Mouse (Mus musculus): ENCODE measurements around the gene Nutf2. TPM values are rescaled to one million over a fixed set of nuclear protein-coding genes. Genes with fewer than 3 reads are reported as not detected.
A peak's percentile ranks its signal among the peaks of the same experiment; 100 is the strongest.

Gene Nutf2
- polyA plus RNA-seq, 1 experiment from 2014 or later: 223 TPM

- Histone ChIP-seq H3K27ac (replicated peaks; ENCODE audit: low read depth, low read length) (no peak overlapping the region), H3K9ac (ENCODE audit: low read depth, low read length) (peak overlapping the region; percentile 27; the same call in 1 of the 2 replicates), H3K4me1 (ENCODE audit: control insufficient read depth, insufficient read depth, low read length) (peaks cover 7% of the 10 kb centered on the region; the same call in 1 of the 2 replicates), H3K4me2 (ENCODE audit: low read depth, low read length) (peak overlapping the region; percentile 46), H3K9me3 (ENCODE audit: control insufficient read depth, low read length) (no peaks in the 10 kb centered on the region), H3K27me3 (replicated peaks; ENCODE audit: control insufficient read depth, insufficient read depth, low read length) (no peaks in the 10 kb centered on the region), H3K36me3 (ENCODE audit: control insufficient read depth, insufficient read depth, low read length) (peaks cover 41% of the 10 kb centered on the region), H3K4me3 (ENCODE audit: low read depth, low read length) (peak overlapping the region; percentile 15; the same call in 1 of the 2 replicates)
- DNase-seq (ENCODE audit: low spot score) (no peak), ATAC-seq (ENCODE audit: low read depth) (no peak)
- WGBS: 75% methylated on average over 7 of the region's 7 CpGs
These were observed 9.8 kb upstream of the Nutf2 start for GRCm38 (mm10) chr8:105850611-105851010.

GRCm38 (mm10) chr8:105851651-105852143, 8.7 kb upstream of the Nutf2 start:
- no peaks in the 10 kb centered on the region for H3K9me3 ChIP-seq (ENCODE audit: control insufficient read depth, low read length)
- ATAC-seq (ENCODE audit: low read depth): peak; percentile 88
- peak overlapping the region; percentile 49 for H3K27ac ChIP-seq (replicated peaks; ENCODE audit: low read depth, low read length)
- no peaks in the 10 kb centered on the region for H3K27me3 ChIP-seq (replicated peaks; ENCODE audit: control insufficient read depth, insufficient read depth, low read length)
- peak overlapping the region; percentile 76 for H3K9ac ChIP-seq (ENCODE audit: low read depth, low read length)
- H3K4me3 ChIP-seq (ENCODE audit: low read depth, low read length): peak overlapping the region; percentile 55
- peak; percentile 98 for DNase-seq (ENCODE audit: low spot score)
- peak overlapping the region; percentile 77 for H3K4me2 ChIP-seq (ENCODE audit: low read depth, low read length)
- peaks cover 13% of the 10 kb centered on the region for H3K4me1 ChIP-seq (ENCODE audit: control insufficient read depth, insufficient read depth, low read length)
- H3K36me3 ChIP-seq (ENCODE audit: control insufficient read depth, insufficient read depth, low read length): peaks cover 30% of the 10 kb centered on the region
- under 1% methylated on average over 34 of the region's 34 CpGs for WGBS

DNA sequence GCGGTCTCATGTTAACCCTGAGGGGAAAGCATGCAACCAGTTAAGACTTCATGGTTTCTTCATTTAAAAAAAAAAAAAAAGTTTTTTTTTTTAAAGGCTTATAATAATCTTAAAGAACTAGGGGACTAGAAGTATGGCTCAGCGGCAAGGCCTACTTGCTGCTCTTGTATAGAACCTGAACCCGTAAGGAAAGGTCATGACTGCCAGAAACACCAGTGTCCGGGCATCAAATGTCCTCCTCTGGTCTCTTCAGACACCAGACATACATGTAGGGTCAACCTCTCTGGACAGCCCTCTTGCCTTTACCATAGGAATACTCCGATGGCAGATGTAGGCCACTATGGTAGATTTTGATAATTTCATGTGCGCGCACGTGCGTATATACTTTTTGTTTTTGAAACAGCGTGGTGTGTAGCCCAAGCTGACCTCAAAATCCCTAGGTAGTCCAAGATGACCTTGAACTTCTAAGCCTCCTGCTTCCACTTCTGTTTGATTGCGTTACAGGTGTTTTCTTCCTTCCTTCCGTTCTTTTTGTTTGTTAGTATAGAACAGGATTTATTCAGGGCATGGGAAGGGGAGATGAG, 8.1 kb upstream of the Nutf2 start:
- WGBS: 80% methylated on average over 12 of the region's 12 CpGs
- H3K4me2 ChIP-seq (ENCODE audit: low read depth, low read length): peak overlapping the region; percentile 77

GRCm38 (mm10) chr8:105853178-105853577, 7.2 kb upstream of the Nutf2 start, which contains the start of gene Cenpt:
Gene Cenpt (minus strand): TSS chr8:105853278.
- ATAC-seq (ENCODE audit: low read depth) (no peak), DNase-seq (ENCODE audit: low spot score) (no peak)
- 87% methylated on average over 3 of the region's 3 CpGs for WGBS
- Histone ChIP-seq H3K4me1 (ENCODE audit: control insufficient read depth, insufficient read depth, low read length) (peaks cover 26% of the 10 kb centered on the region), H3K36me3 (ENCODE audit: control insufficient read depth, insufficient read depth, low read length) (peaks cover 20% of the 10 kb centered on the region), H3K27ac (replicated peaks; ENCODE audit: low read depth, low read length) (no peak within 1 kb of the TSS), H3K27me3 (replicated peaks; ENCODE audit: control insufficient read depth, insufficient read depth, low read length) (no peaks in the 10 kb centered on the region), H3K9me3 (ENCODE audit: control insufficient read depth, low read length) (no peaks in the 10 kb centered on the region), H3K4me2 (ENCODE audit: low read depth, low read length) (peak within 1 kb of the TSS; percentile 77), H3K9ac (ENCODE audit: low read depth, low read length) (no peak within 1 kb of the TSS), H3K4me3 (ENCODE audit: low read depth, low read length) (peak within 1 kb of the TSS; percentile 55)

More for the DNA sequence above, 8.1 kb upstream of the Nutf2 start:
- no peak overlapping the region for H3K27ac ChIP-seq (replicated peaks; ENCODE audit: low read depth, low read length)
- peak overlapping the region; percentile 76; the same call in 1 of the 2 replicates for H3K9ac ChIP-seq (ENCODE audit: low read depth, low read length)
- H3K9me3 ChIP-seq (ENCODE audit: control insufficient read depth, low read length): no peaks in the 10 kb centered on the region
- peak overlapping the region; percentile 55 for H3K4me3 ChIP-seq (ENCODE audit: low read depth, low read length)
- DNase-seq (ENCODE audit: low spot score): no peak
- no peak for ATAC-seq (ENCODE audit: low read depth)
- H3K27me3 ChIP-seq (replicated peaks; ENCODE audit: control insufficient read depth, insufficient read depth, low read length): no peaks in the 10 kb centered on the region
- peaks cover 25% of the 10 kb centered on the region for H3K36me3 ChIP-seq (ENCODE audit: control insufficient read depth, insufficient read depth, low read length)
- H3K4me1 ChIP-seq (ENCODE audit: control insufficient read depth, insufficient read depth, low read length): peaks cover 19% of the 10 kb centered on the region

GRCm38 (mm10) chr8:105854303-105854702, 6.1 kb upstream of the Nutf2 start:
- ATAC-seq (ENCODE audit: low read depth): no peak; the same call in 1 of the 2 replicates
- H3K27ac ChIP-seq (replicated peaks; ENCODE audit: low read depth, low read length): no peak overlapping the region; the same call in 1 of the 2 replicates
- WGBS: 33% methylated on average over 8 of the region's 8 CpGs

GRCm38 (mm10) chr8:105854715-105855216, 5.6 kb upstream of the Nutf2 start, which contains the start of gene Thap11:
Gene Thap11 (plus strand): TSS chr8:105855132.
- H3K27ac ChIP-seq (replicated peaks; ENCODE audit: low read depth, low read length): peak within 1 kb of the TSS; percentile 87
- no peaks in the 10 kb centered on the region for H3K27me3 ChIP-seq (replicated peaks; ENCODE audit: control insufficient read depth, insufficient read depth, low read length)
- peaks cover 30% of the 10 kb centered on the region for H3K4me1 ChIP-seq (ENCODE audit: control insufficient read depth, insufficient read depth, low read length)
- H3K36me3 ChIP-seq (ENCODE audit: control insufficient read depth, insufficient read depth, low read length): peaks cover 12% of the 10 kb centered on the region
- DNase-seq (ENCODE audit: low spot score): peak; percentile 97
- peak within 1 kb of the TSS; percentile 97 for H3K4me2 ChIP-seq (ENCODE audit: low read depth, low read length)
- ATAC-seq (ENCODE audit: low read depth): peak; percentile 94
- H3K4me3 ChIP-seq (ENCODE audit: low read depth, low read length): peak within 1 kb of the TSS; percentile 82
- no peaks in the 10 kb centered on the region for H3K9me3 ChIP-seq (ENCODE audit: control insufficient read depth, low read length)
- 0% methylated on average over 39 of the region's 43 CpGs for WGBS
- peak within 1 kb of the TSS; percentile 85 for H3K9ac ChIP-seq (ENCODE audit: low read depth, low read length)

More at GRCm38 (mm10) chr8:105854303-105854702, 6.1 kb upstream of the Nutf2 start:
- peaks cover 16% of the 10 kb centered on the region for H3K36me3 ChIP-seq (ENCODE audit: control insufficient read depth, insufficient read depth, low read length)
- peaks cover 30% of the 10 kb centered on the region for H3K4me1 ChIP-seq (ENCODE audit: control insufficient read depth, insufficient read depth, low read length)
- peak overlapping the region; percentile 97 for H3K4me2 ChIP-seq (ENCODE audit: low read depth, low read length)
- peak overlapping the region; percentile 85 for H3K9ac ChIP-seq (ENCODE audit: low read depth, low read length)
- H3K9me3 ChIP-seq (ENCODE audit: control insufficient read depth, low read length): no peaks in the 10 kb centered on the region
- H3K27me3 ChIP-seq (replicated peaks; ENCODE audit: control insufficient read depth, insufficient read depth, low read length): no peaks in the 10 kb centered on the region
- DNase-seq (ENCODE audit: low spot score): no peak
- H3K4me3 ChIP-seq (ENCODE audit: low read depth, low read length): peak overlapping the region; percentile 82

GRCm38 (mm10) chr8:105855248-105856167, 4.9 kb upstream of the Nutf2 start:
- peak; percentile 62 for DNase-seq (ENCODE audit: low spot score)
- peak; percentile 35 for ATAC-seq (ENCODE audit: low read depth)
- Histone ChIP-seq H3K4me1 (ENCODE audit: control insufficient read depth, insufficient read depth, low read length) (peaks cover 30% of the 10 kb centered on the region), H3K4me3 (ENCODE audit: low read depth, low read length) (peak overlapping the region; percentile 82), H3K36me3 (ENCODE audit: control insufficient read depth, insufficient read depth, low read length) (peaks cover 11% of the 10 kb centered on the region), H3K9ac (ENCODE audit: low read depth, low read length) (peak overlapping the region; percentile 85), H3K27ac (replicated peaks; ENCODE audit: low read depth, low read length) (peak overlapping the region; percentile 87), H3K9me3 (ENCODE audit: control insufficient read depth, low read length) (no peaks in the 10 kb centered on the region), H3K27me3 (replicated peaks; ENCODE audit: control insufficient read depth, insufficient read depth, low read length) (no peaks in the 10 kb centered on the region), H3K4me2 (ENCODE audit: low read depth, low read length) (peak overlapping the region; percentile 97)
- under 1% methylated on average over 40 of the region's 71 CpGs for WGBS

- Histone ChIP-seq H3K27ac (replicated peaks; ENCODE audit: low read depth, low read length) (peak overlapping the region; percentile 87; the same call in 1 of the 2 replicates), H3K9me3 (ENCODE audit: control insufficient read depth, low read length) (no peaks in the 10 kb centered on the region), H3K4me3 (ENCODE audit: low read depth, low read length) (peak overlapping the region; percentile 82), H3K36me3 (ENCODE audit: control insufficient read depth, insufficient read depth, low read length) (peaks cover 11% of the 10 kb centered on the region), H3K4me2 (ENCODE audit: low read depth, low read length) (peak overlapping the region; percentile 97), H3K9ac (ENCODE audit: low read depth, low read length) (peak overlapping the region; percentile 85), H3K27me3 (replicated peaks; ENCODE audit: control insufficient read depth, insufficient read depth, low read length) (no peaks in the 10 kb centered on the region), H3K4me1 (ENCODE audit: control insufficient read depth, insufficient read depth, low read length) (peaks cover 25% of the 10 kb centered on the region)
- ATAC-seq (ENCODE audit: low read depth) (no peak), DNase-seq (ENCODE audit: low spot score) (no peak)
- WGBS: 24% methylated on average over 15 of the region's 15 CpGs
These were observed 4.1 kb upstream of the Nutf2 start for GRCm38 (mm10) chr8:105856168-105856835.

Measured in embryonic facial prominence, embryonic 14.5 days (tissue).